13 mouse cellular contexts compared by ENCODE assay signal in genomic region chr1:182227141-182227963, GRCm38 (mm10). TPM values are rescaled to one million over a fixed set of nuclear protein-coding genes. Genes with fewer than 3 reads are reported as not detected.
A peak's percentile ranks its signal among the peaks of the same experiment; 100 is the strongest.
DNase-seq lines count a peak whose midpoint lies in the region; ATAC-seq lines count a peak whose summit lies in the region.
"Had no signal": no experiment of that assay in that cellular context is flagged by ENCODE, and none has a peak within 500 bp of the region (broad histone marks: within the 10 kb centered on the region; RNA-seq: fewer than 3 reads in every experiment).

No protein-coding gene starts in this region.

- peak overlapping the region; percentile 34; the same call in 1 of the 2 replicates for H3K27ac ChIP-seq in embryonic facial prominence, embryonic 13.5 days
- H3K27ac ChIP-seq in embryonic facial prominence, embryonic 10.5 days (replicated peaks), result no peak overlapping the region
- peak overlapping the region; percentile 50; the same call in 1 of the 2 replicates for H3K27ac ChIP-seq in lung, embryonic 16.5 days (ENCODE audit: low read length)
- peak overlapping the region; percentile 51 for H3K27ac ChIP-seq in kidney, embryonic 16.5 days (ENCODE audit: low read length)
- H3K27ac ChIP-seq: forebrain, embryonic 15.5 days; heart, embryonic 13.5 days had no signal

- WGBS in embryonic facial prominence, embryonic 13.5 days, result 46% methylated on average over 12 of the region's 12 CpGs
- WGBS in embryonic facial prominence, embryonic 10.5 days, result 62% methylated on average over 12 of the region's 12 CpGs
- 31% methylated on average over 12 of the region's 12 CpGs for WGBS in lung, embryonic 16.5 days
- 44% methylated on average over 12 of the region's 12 CpGs for WGBS in kidney, embryonic 16.5 days

- no peak overlapping the region for H3K9ac ChIP-seq in embryonic facial prominence, embryonic 13.5 days
- 0 out of 2 replicates have a peak overlapping the region, but pooled peaks have one; percentile 18 for H3K9ac ChIP-seq in lung, embryonic 16.5 days (ENCODE audit: low read length)
- H3K9ac ChIP-seq in kidney, embryonic 16.5 days (replicated peaks; ENCODE audit: low read length), result no peak overlapping the region; the same call in 1 of the 2 replicates
- H3K9ac ChIP-seq: forebrain, embryonic 15.5 days; heart, embryonic 13.5 days had no signal

- ATAC-seq in embryonic facial prominence, embryonic 13.5 days (ENCODE audit: insufficient number of reproducible peaks, insufficient read depth, low FRiP score, low TSS enrichment, low read depth), result no peak
- peak; percentile 69; the same call in 1 of the 2 replicates for ATAC-seq in lung, embryonic 16.5 days (ENCODE audit: low read depth)
- ATAC-seq in kidney, embryonic 16.5 days (ENCODE audit: low FRiP score, low TSS enrichment), result peak; percentile 57; the same call in 1 of the 2 replicates
- no peak for ATAC-seq in inflammation-experienced regulatory T-cells, adult 6 months
- ATAC-seq: forebrain, embryonic 15.5 days had no signal

- no peak overlapping the region for H3K4me3 ChIP-seq in embryonic facial prominence, embryonic 13.5 days
- H3K4me3 ChIP-seq in embryonic facial prominence, embryonic 10.5 days, result no peak overlapping the region
- no peak overlapping the region for H3K4me3 ChIP-seq in lung, embryonic 16.5 days (ENCODE audit: low read length)
- no peak overlapping the region for H3K4me3 ChIP-seq in kidney, embryonic 16.5 days (ENCODE audit: low read length)
- H3K4me3 ChIP-seq: forebrain, embryonic 15.5 days; heart, embryonic 13.5 days had no signal

- H3K36me3 ChIP-seq in embryonic facial prominence, embryonic 13.5 days, result no peaks in the 10 kb centered on the region
- H3K36me3 ChIP-seq in embryonic facial prominence, embryonic 10.5 days (replicated peaks), result no peaks in the 10 kb centered on the region
- no peaks in the 10 kb centered on the region for H3K36me3 ChIP-seq in lung, embryonic 16.5 days (ENCODE audit: control insufficient read depth, insufficient read depth, low read length)
- no peaks in the 10 kb centered on the region for H3K36me3 ChIP-seq in kidney, embryonic 16.5 days (ENCODE audit: insufficient read depth, low read length)
- H3K36me3 ChIP-seq: forebrain, embryonic 15.5 days; G1E; heart, embryonic 13.5 days had no signal

- H3K27me3 ChIP-seq in embryonic facial prominence, embryonic 13.5 days, result no peaks in the 10 kb centered on the region
- H3K27me3 ChIP-seq in embryonic facial prominence, embryonic 10.5 days (replicated peaks; ENCODE audit: low read depth, poor library complexity, severe bottlenecking), result no peaks in the 10 kb centered on the region
- H3K27me3 ChIP-seq in lung, embryonic 16.5 days (ENCODE audit: control insufficient read depth, insufficient read depth, low read depth, low read length), result no peaks in the 10 kb centered on the region
- H3K27me3 ChIP-seq in kidney, embryonic 16.5 days (ENCODE audit: insufficient read depth, low read length), result no peaks in the 10 kb centered on the region
- H3K27me3 ChIP-seq: forebrain, embryonic 15.5 days; heart, embryonic 13.5 days had no signal

- peaks cover 8% of the 10 kb centered on the region; the same call in 1 of the 2 replicates for H3K4me1 ChIP-seq in embryonic facial prominence, embryonic 13.5 days
- peaks cover 12% of the 10 kb centered on the region for H3K4me1 ChIP-seq in embryonic facial prominence, embryonic 10.5 days
- H3K4me1 ChIP-seq in lung, embryonic 16.5 days (replicated peaks; ENCODE audit: control insufficient read depth, insufficient read depth, low read length), result peaks cover 9% of the 10 kb centered on the region
- H3K4me1 ChIP-seq in kidney, embryonic 16.5 days (ENCODE audit: insufficient read depth, low read length), result peaks cover 9% of the 10 kb centered on the region
- H3K4me1 ChIP-seq: forebrain, embryonic 15.5 days had no signal

- no peak overlapping the region for H3K4me2 ChIP-seq in embryonic facial prominence, embryonic 13.5 days
- H3K4me2 ChIP-seq in lung, embryonic 16.5 days (ENCODE audit: low read depth, low read length), result peak overlapping the region; percentile 33
- no peak overlapping the region for H3K4me2 ChIP-seq in kidney, embryonic 16.5 days (replicated peaks; ENCODE audit: low read depth, low read length)
- H3K4me2 ChIP-seq: forebrain, embryonic 15.5 days; heart, embryonic 13.5 days had no signal

- H3K9me3 ChIP-seq in embryonic facial prominence, embryonic 13.5 days, result peaks cover 8% of the 10 kb centered on the region; the same call in 1 of the 2 replicates
- peaks cover 10% of the 10 kb centered on the region for H3K9me3 ChIP-seq in embryonic facial prominence, embryonic 10.5 days
- 0 out of 2 replicates have a peak, but pooled peaks cover 6% of the 10 kb centered on the region for H3K9me3 ChIP-seq in lung, embryonic 16.5 days (ENCODE audit: control insufficient read depth, low read length)
- peaks cover 6% of the 10 kb centered on the region for H3K9me3 ChIP-seq in kidney, embryonic 16.5 days (ENCODE audit: low read length)
- H3K9me3 ChIP-seq: forebrain, embryonic 15.5 days had no signal

- DNase-seq in embryonic facial prominence, embryonic 10.5 days (ENCODE audit: low spot score), result no peak
- no peak for DNase-seq in lung, postnatal 25 days (ENCODE audit: low spot score)
- DNase-seq in lung, postnatal 36 days, result peak; percentile 36
- DNase-seq in ovary, postnatal 36 days (ENCODE audit: low spot score), result no peak
- DNase-seq: cerebellum, adult 11 months; left cerebral cortex, postnatal 4 days had no signal

RNA-seq across cellular contexts. Expression of gene Degs1, which starts 55.3 kb away (rescaled TPM):
- polyA plus RNA-seq in embryonic facial prominence, embryonic 13.5 days (2015; fragmentation: Nextera tagmentation; extraction: Ambion mirVana), result 100 and 107 TPM in 2 replicates
- 67.3 TPM in 2 replicates for polyA plus RNA-seq in embryonic facial prominence, embryonic 10.5 days (2016; fragmentation: Nextera tagmentation; extraction: Ambion mirVana)
- 137 and 140 TPM in 2 replicates for polyA plus RNA-seq in lung, embryonic 16.5 days (2015; fragmentation: Nextera tagmentation; extraction: Ambion mirVana)
- polyA plus RNA-seq in kidney, embryonic 16.5 days (2015; fragmentation: Nextera tagmentation; extraction: Ambion mirVana), result 131 and 134 TPM in 2 replicates
- 100 to 1,000 TPM in 1 of 3 experiments, 10 to 100 TPM in 2; 80.0 to 164 (median 87.5) TPM for polyA plus RNA-seq in inflammation-experienced regulatory T-cells, adult 6 months (2017; shearing (Covaris generic))

Comparison
In these comparisons a context has a peak if more than half of its experiments do, and no peak if none do; other contexts are left out.
1. ATAC-seq: peak in lung, embryonic 16.5 days (single experiment) and kidney, embryonic 16.5 days (single experiment); none in embryonic facial prominence, embryonic 13.5 days (single experiment) and inflammation-experienced regulatory T-cells, adult 6 months (single experiment).